Mouse (Mus musculus): ENCODE data around the gene Fscn2. TPM values are rescaled to one million over a fixed set of nuclear protein-coding genes. Genes with fewer than 3 reads are reported as not detected.
"Not testable (repeated sequence)": the region's sequence is repeated elsewhere in the genome, so short reads cannot be mapped to it uniquely, and the experiment has no call there.

Gene Fscn2
- polyA plus RNA-seq, 1 experiment, result 1.7 TPM

DNA sequence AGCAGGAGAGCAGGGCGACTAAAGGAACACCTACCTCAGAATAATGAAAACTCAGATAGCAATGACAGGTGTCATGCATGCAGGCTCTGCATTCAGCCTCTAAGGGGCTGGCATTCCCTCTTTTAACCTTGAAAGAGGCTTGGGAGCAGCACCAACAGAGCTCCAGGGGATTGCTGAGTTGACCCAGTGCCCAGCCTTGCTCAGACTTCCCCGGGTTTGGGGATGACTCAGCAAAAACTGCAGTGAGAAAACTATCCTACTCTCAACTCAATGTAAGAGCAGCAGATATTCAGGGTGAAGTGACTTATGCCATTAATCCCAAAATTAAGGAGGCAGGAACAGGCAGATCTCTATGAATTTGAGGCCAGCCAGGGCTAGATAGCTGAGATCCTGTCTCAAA lies 25.8 kb downstream of the Fscn2 start:
- H3K36me3 ChIP-seq (replicated peaks; ENCODE audit: low read length), result peaks cover 85% of the 10 kb centered on the region
- TF ChIP-seq FLI1 (IDR thresholded peaks at IDR 0.05; ENCODE audit: low read length) (no peak), GATA1 (IDR thresholded peaks at IDR 0.05; ENCODE audit: borderline replicate concordance, low read length) (no peak)
- H3K4me1 ChIP-seq, result peaks cover 22% of the 10 kb centered on the region
- no peaks in the 10 kb centered on the region for H3K9me3 ChIP-seq
- no peaks in the 10 kb centered on the region for H3K27me3 ChIP-seq (replicated peaks)
- no peak overlapping the region for H3K4me3 ChIP-seq (replicated peaks)

DNA sequence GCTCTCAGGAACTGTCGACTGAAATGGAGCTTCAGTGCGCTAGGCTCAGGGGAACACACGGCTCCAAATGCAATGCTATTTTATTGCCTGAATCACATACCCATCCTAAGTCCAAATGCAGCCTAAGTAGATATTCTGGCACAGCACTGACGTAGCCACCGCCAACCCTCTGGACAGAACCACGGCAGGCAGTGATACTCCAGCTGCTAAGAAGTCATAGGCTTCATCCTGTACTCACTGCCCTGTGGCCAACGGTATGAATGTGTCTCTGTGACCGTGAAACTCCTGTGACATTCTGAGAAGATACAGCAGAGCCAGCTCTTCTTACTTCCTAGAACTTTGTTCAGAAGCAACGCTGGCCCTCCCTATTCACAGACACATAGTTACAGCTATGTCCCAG lies 27.2 kb downstream of the Fscn2 start:
- Histone ChIP-seq H3K9me3 (no peaks in the 10 kb centered on the region), H3K4me1 (peaks cover 33% of the 10 kb centered on the region), H3K36me3 (replicated peaks; ENCODE audit: low read length) (peaks cover 85% of the 10 kb centered on the region), H3K4me3 (replicated peaks) (no peak overlapping the region), H3K27me3 (replicated peaks) (no peaks in the 10 kb centered on the region)
- TF ChIP-seq FLI1 (IDR thresholded peaks at IDR 0.05; ENCODE audit: low read length), result no peak
- no peak for TF ChIP-seq GATA1 (IDR thresholded peaks at IDR 0.05; ENCODE audit: borderline replicate concordance, low read length)

DNA sequence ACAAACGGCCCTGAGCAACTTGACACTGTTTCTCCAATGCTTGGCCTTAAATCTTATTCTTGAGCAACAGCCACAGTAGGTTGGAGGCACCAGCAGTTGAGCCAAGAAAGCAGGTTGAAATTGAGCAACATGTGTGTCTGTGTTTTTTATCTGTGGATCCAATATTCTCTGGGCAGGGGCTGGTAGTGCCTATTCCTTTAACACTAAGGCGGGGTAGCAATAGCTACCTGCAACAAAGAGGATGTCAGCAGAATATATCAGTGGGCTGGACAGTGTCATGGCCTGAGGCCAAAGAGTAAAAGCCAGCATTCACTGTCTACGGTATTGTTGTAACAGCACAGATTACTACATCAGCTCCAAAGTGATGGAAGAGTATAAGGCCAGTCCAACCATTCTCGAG lies 34.3 kb downstream of the Fscn2 start:
- peaks cover 92% of the 10 kb centered on the region for H3K36me3 ChIP-seq (replicated peaks; ENCODE audit: low read length)

DNA sequence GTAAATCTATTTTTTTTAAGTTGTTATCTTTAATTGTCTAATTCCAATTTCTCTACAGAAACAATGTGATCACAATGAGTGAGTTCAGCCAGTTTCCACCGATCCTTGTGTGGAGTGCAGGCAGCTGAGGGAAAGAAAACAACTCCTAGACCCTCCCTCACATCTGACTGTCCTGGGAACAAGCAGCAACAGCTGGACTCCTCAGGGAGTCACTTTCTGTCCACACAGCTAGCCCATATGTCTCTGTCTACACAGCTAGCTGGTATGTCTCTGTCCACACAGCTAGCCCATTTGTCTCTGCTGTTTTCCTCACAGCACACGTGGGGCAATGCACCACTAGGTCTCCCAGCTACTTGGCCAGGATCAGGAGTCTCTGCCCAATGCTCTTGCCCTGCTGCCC lies 36.3 kb downstream of the Fscn2 start:
- Histone ChIP-seq H3K4me3 (replicated peaks) (no peak overlapping the region), H3K9me3 (no peaks in the 10 kb centered on the region), H3K27me3 (replicated peaks) (no peaks in the 10 kb centered on the region), H3K4me1 (peaks cover 39% of the 10 kb centered on the region), H3K36me3 (replicated peaks; ENCODE audit: low read length) (peaks cover 97% of the 10 kb centered on the region)
- TF ChIP-seq FLI1 (IDR thresholded peaks at IDR 0.05; ENCODE audit: low read length) (no peak), GATA1 (IDR thresholded peaks at IDR 0.05; ENCODE audit: borderline replicate concordance, low read length) (no peak)

More for the DNA sequence above, 34.3 kb downstream of the Fscn2 start:
- Histone ChIP-seq H3K4me1 (peaks cover 42% of the 10 kb centered on the region), H3K27me3 (replicated peaks) (no peaks in the 10 kb centered on the region), H3K4me3 (replicated peaks) (no peak overlapping the region), H3K9me3 (no peaks in the 10 kb centered on the region)
- TF ChIP-seq GATA1 (IDR thresholded peaks at IDR 0.05; ENCODE audit: borderline replicate concordance, low read length) (no peak), FLI1 (IDR thresholded peaks at IDR 0.05; ENCODE audit: low read length) (no peak)

DNA sequence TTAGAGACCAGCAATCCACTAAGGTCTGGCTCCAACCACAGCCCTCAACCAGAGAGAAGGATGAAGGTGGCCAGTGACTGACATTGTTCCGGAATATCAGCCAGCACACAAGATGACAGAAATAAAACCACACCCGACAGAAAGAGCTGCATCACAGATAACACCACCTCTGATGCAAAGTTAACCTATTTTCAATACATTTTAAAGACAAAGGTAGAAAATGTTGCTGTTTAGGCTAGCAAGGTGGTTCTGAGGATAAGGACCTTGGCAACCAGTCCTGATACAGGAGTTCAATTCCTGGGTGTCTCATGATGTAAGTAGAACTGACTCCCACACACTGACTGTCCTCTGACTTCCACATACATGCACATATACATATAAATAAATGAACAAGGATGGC lies 38.0 kb downstream of the Fscn2 start:
- Histone ChIP-seq H3K4me3 (replicated peaks) (no peak overlapping the region), H3K27me3 (replicated peaks) (no peaks in the 10 kb centered on the region), H3K36me3 (replicated peaks; ENCODE audit: low read length) (peaks cover 97% of the 10 kb centered on the region), H3K4me1 (peaks cover 37% of the 10 kb centered on the region), H3K9me3 (no peaks in the 10 kb centered on the region)
- TF ChIP-seq FLI1 (IDR thresholded peaks at IDR 0.05; ENCODE audit: low read length), result no peak

DNA sequence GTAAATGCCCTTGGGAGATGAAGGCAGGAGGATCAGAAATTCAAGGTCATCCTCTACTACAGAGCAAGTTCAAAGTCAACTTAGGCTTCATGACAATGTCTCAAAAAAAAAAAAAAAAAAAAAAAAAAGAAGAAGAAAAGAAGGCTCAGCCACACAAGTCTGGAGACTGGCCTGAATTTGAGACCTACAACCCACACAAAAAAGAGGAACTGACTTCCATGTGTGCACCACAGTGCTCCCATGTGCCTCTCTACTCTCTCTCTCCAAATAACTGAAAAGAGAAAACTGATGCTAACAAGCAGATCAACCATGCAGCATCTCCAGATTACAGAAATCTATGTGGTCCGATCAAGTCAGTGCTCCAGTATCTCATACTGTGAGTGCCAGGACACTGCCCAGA lies 43.5 kb downstream of the Fscn2 start:
- TF ChIP-seq FLI1 (IDR thresholded peaks at IDR 0.05; ENCODE audit: low read length), result no peak
- TF ChIP-seq GATA1 (IDR thresholded peaks at IDR 0.05; ENCODE audit: borderline replicate concordance, low read length), result no peak
- H3K36me3 ChIP-seq (replicated peaks; ENCODE audit: low read length), result peaks cover 99% of the 10 kb centered on the region
- peaks cover 54% of the 10 kb centered on the region for H3K4me1 ChIP-seq

DNA sequence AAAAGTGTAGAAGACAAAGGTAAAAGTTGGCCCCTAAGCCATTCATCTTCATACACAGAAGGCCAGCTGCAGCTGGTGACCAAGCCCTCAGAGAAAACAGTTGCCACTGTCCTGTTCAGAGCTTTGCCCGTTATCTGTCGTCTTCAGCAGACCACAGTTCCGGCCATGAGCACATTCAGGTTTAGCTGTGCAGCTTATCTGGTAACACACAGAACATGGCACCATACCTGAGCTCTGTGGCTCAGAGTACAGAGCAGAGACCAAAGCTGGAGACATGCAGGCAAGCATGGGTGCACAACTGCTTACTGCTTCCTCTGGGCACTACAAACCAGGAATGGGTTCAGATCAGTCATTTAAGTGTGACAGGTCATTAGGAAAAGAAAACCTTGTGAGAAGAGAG lies 44.5 kb downstream of the Fscn2 start:
- peaks cover 99% of the 10 kb centered on the region for H3K36me3 ChIP-seq (replicated peaks; ENCODE audit: low read length)
- H3K9me3 ChIP-seq, result no peaks in the 10 kb centered on the region
- H3K4me1 ChIP-seq, result peaks cover 46% of the 10 kb centered on the region
- H3K27me3 ChIP-seq (replicated peaks), result no peaks in the 10 kb centered on the region
- peak overlapping the region; percentile 0 for H3K4me3 ChIP-seq (replicated peaks)
- TF ChIP-seq GATA1 (IDR thresholded peaks at IDR 0.05; ENCODE audit: borderline replicate concordance, low read length) (peak; percentile 66; the same call in 1 of the 3 replicates), FLI1 (IDR thresholded peaks at IDR 0.05; ENCODE audit: low read length) (0 out of 2 replicates have a peak, but pooled peaks have one; percentile 18)

More for the DNA sequence above, 43.5 kb downstream of the Fscn2 start:
- Histone ChIP-seq H3K27me3 (replicated peaks) (no peaks in the 10 kb centered on the region), H3K4me3 (replicated peaks) (no peak overlapping the region), H3K9me3 (no peaks in the 10 kb centered on the region)

DNA sequence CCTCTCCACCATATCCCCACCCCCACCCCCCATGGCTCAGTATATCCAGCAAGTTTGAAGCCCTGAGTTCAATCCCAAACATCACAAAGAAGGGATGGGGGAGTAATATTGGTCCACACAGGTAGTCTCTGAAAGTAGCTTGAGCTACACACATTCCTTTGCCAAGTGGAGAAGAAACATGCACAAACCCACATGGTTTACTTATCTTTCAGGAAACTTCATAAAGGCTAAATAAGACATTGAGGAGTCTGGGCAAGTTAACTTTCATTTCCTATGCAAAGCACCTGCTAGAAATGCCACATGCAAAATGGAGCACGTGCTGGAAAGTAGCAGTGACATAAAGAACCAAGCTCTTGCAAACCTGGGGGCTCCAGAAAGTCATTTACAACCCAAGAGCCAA lies 45.1 kb downstream of the Fscn2 start:
- TF ChIP-seq FLI1 (IDR thresholded peaks at IDR 0.05; ENCODE audit: low read length) (no peak), GATA1 (IDR thresholded peaks at IDR 0.05; ENCODE audit: borderline replicate concordance, low read length) (no peak)
- no peaks in the 10 kb centered on the region for H3K9me3 ChIP-seq
- H3K27me3 ChIP-seq (replicated peaks), result no peaks in the 10 kb centered on the region
- H3K4me3 ChIP-seq (replicated peaks), result no peak overlapping the region
- peaks cover 99% of the 10 kb centered on the region for H3K36me3 ChIP-seq (replicated peaks; ENCODE audit: low read length)
- H3K4me1 ChIP-seq, result peaks cover 46% of the 10 kb centered on the region

DNA sequence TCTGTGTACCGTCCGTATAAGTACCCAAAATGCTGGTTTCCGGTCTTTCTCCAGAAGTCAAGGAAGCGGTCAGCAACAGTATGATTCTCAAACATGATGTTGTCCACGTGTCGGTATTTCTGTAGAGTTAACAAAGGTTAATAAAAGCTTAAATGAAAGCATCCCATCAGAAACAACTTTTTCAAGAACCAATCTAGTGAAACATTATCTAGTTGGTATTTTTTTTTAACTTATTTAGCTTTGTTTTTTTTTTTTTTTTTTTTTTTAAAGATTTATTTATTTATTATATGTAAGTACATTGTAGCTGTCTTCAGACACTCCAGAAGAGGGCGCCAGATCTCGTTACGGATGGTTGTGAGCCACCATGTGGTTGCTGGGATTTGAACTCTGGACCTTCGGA lies 52.3 kb downstream of the Fscn2 start:
- H3K9me3 ChIP-seq; H3K4me1 ChIP-seq; H3K4me3 ChIP-seq (replicated peaks); H3K27me3 ChIP-seq (replicated peaks): not testable (repeated sequence)
- peaks cover 96% of the 10 kb centered on the region for H3K36me3 ChIP-seq (replicated peaks; ENCODE audit: low read length)

Other genes with a start within 250 kb of the Fscn2 start
- 80.2 and 247 TPM in 2 replicates for gene Slc38a10, start 210.2 kb upstream of the Fscn2 start, polyA plus RNA-seq (2012; ENCODE audit: insufficient read depth, low replicate concordance)
- gene Bahcc1, start 128.6 kb upstream of the Fscn2 start, polyA plus RNA-seq (2012; ENCODE audit: insufficient read depth, low replicate concordance), result 10.2 and 26.1 TPM in 2 replicates
- 2,399 and 2,630 TPM in 2 replicates for gene Actg1, start 13.0 kb upstream of the Fscn2 start, polyA plus RNA-seq (2012; ENCODE audit: insufficient read depth, low replicate concordance)
- gene Faap100, start 17.2 kb downstream of the Fscn2 start, polyA plus RNA-seq (2012; ENCODE audit: insufficient read depth, low replicate concordance), result 12.4 and 19.3 TPM in 2 replicates
- 56.7 and 150 TPM in 2 replicates for gene Nploc4, start 76.2 kb downstream of the Fscn2 start, polyA plus RNA-seq (2012; ENCODE audit: insufficient read depth, low replicate concordance)
- not detected in 2 replicates for gene Tspan10, start 81.1 kb downstream of the Fscn2 start, polyA plus RNA-seq (2012; ENCODE audit: insufficient read depth, low replicate concordance)
- gene Pde6g, start 92.0 kb downstream of the Fscn2 start, polyA plus RNA-seq (2012; ENCODE audit: insufficient read depth, low replicate concordance), result not detected in 2 replicates
- 7.9 and 17.7 TPM in 2 replicates for gene Oxld1, start 96.5 kb downstream of the Fscn2 start, polyA plus RNA-seq (2012; ENCODE audit: insufficient read depth, low replicate concordance)
- 11.0 TPM in 1 of 2 replicates, not detected in the other for gene Ccdc137, start 96.6 kb downstream of the Fscn2 start, polyA plus RNA-seq (2012; ENCODE audit: insufficient read depth, low replicate concordance)
- 12.1 and 61.1 TPM in 2 replicates for gene Arl16, start 106.1 kb downstream of the Fscn2 start, polyA plus RNA-seq (2012; ENCODE audit: insufficient read depth, low replicate concordance)
- gene Mrpl12, start 123.1 kb downstream of the Fscn2 start, polyA plus RNA-seq (2012; ENCODE audit: insufficient read depth, low replicate concordance), result 217 and 285 TPM in 2 replicates
- gene Slc25a10, start 130.3 kb downstream of the Fscn2 start, polyA plus RNA-seq (2012; ENCODE audit: insufficient read depth, low replicate concordance), result 47.3 and 132 TPM in 2 replicates
- not detected in 2 replicates for gene Gcgr, start 169.2 kb downstream of the Fscn2 start, polyA plus RNA-seq (2012; ENCODE audit: insufficient read depth, low replicate concordance)
- gene Mcrip1, start 188.2 kb downstream of the Fscn2 start, polyA plus RNA-seq (2012; ENCODE audit: insufficient read depth, low replicate concordance), result 227 and 338 TPM in 2 replicates
- gene Ppp1r27, start 189.6 kb downstream of the Fscn2 start, polyA plus RNA-seq (2012; ENCODE audit: insufficient read depth, low replicate concordance), result 0.25 TPM in 1 of 2 replicates, not detected in the other
- 1,223 and 1,872 TPM in 2 replicates for gene P4hb, start 211.7 kb downstream of the Fscn2 start, polyA plus RNA-seq (2012; ENCODE audit: insufficient read depth, low replicate concordance)
- gene Arhgdia, start 220.1 kb downstream of the Fscn2 start, polyA plus RNA-seq (2012; ENCODE audit: insufficient read depth, low replicate concordance), result 1,582 and 1,923 TPM in 2 replicates
- gene Alyref, start 236.8 kb downstream of the Fscn2 start, polyA plus RNA-seq (2012; ENCODE audit: insufficient read depth, low replicate concordance), result 25.9 and 253 TPM in 2 replicates
- gene Anapc11, start 236.9 kb downstream of the Fscn2 start, polyA plus RNA-seq (2012; ENCODE audit: insufficient read depth, low replicate concordance), result 247 and 315 TPM in 2 replicates
- gene Npb, start 246.9 kb downstream of the Fscn2 start, polyA plus RNA-seq (2012; ENCODE audit: insufficient read depth, low replicate concordance), result 2.7 and 7.7 TPM in 2 replicates